Mouse (Mus musculus): ENCODE data around the gene Rbfox2. TPM values are rescaled to one million over a fixed set of nuclear protein-coding genes. Genes with fewer than 3 reads are reported as not detected.
"Not testable (repeated sequence)": the region's sequence is repeated elsewhere in the genome, so short reads cannot be mapped to it uniquely, and the experiment has no call there.

The Rbfox2 gene
- polyA plus RNA-seq, 1 experiment from 2014 or later: 13.1 TPM

GRCm38 (mm10) chr15:77342005-77342404 is 35.2 kb upstream of the Rbfox2 start:
- Histone ChIP-seq H3K9ac (no peak overlapping the region), H3K4me3 (no peak overlapping the region), H3K27ac (no peak overlapping the region), H3K4me1 (peaks cover 35% of the 10 kb centered on the region), H3K4me2 (no peak overlapping the region), H3K9me3 (replicated peaks) (no peaks in the 10 kb centered on the region), H3K36me3 (no peaks in the 10 kb centered on the region), H3K27me3 (replicated peaks) (peaks cover 36% of the 10 kb centered on the region)
- ATAC-seq: no peak
- WGBS (ENCODE audit: insufficient replicate concordance): 56% methylated on average over 6 of the region's 6 CpGs

DNA sequence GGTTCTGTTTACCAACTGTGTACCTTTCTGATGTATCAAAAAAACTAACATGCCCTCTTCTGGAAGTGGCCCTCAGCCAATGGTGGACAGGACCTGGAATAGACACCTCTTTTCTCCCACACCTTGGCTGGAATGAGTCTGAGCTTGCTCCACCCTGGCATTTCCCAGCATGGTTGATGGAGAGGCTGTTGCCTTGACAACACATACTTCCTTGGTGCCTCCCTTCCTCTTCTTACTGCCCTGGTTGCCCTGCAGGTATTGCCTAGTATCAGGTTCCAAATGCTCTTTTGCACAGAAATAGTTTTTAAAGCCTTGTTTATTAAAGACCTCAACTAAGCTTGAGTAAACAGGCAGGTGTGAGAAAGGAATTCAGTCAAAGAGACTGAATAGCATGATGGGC is 33.8 kb upstream of the Rbfox2 start:
- Histone ChIP-seq H3K9ac (no peak overlapping the region), H3K9me3 (replicated peaks) (no peaks in the 10 kb centered on the region), H3K36me3 (no peaks in the 10 kb centered on the region), H3K27me3 (replicated peaks) (peaks cover 36% of the 10 kb centered on the region), H3K4me1 (peaks cover 47% of the 10 kb centered on the region), H3K27ac (no peak overlapping the region), H3K4me3 (no peak overlapping the region), H3K4me2 (no peak overlapping the region)
- ATAC-seq: no peak

DNA sequence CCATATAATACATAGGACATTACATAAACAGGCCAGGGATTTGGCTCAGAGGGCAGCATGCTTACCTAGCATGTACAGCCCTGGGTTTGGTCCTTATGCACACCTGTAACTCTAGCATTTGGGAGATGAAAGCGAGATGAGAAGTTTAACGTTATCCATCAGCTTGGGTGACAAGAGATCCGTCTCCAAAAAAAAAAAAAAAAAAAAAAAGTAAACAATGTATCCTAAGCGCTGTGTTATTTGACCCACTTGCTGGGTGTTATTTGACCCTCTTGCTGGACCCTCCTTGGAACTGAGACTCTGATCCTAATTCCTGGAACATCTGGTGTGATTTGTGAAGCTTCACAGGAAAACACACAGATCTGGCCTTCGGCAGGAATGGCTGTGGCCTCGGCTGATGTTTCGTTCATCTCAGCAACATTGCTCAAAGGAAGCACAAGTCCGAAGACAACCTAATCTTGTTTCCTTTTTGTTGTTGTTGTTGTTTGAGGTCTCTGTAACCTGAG is 32.2 kb upstream of the Rbfox2 start:
- no peak for ATAC-seq
- Histone ChIP-seq H3K27me3 (replicated peaks) (peaks cover 28% of the 10 kb centered on the region), H3K4me3 (no peak overlapping the region), H3K9me3 (replicated peaks) (no peaks in the 10 kb centered on the region), H3K4me1 (peaks cover 35% of the 10 kb centered on the region), H3K36me3 (no peaks in the 10 kb centered on the region), H3K9ac (no peak overlapping the region), H3K27ac (peak overlapping the region; percentile 30; the same call in 1 of the 2 replicates), H3K4me2 (no peak overlapping the region)
- WGBS (ENCODE audit: insufficient replicate concordance): 42% methylated on average over 8 of the region's 8 CpGs

DNA sequence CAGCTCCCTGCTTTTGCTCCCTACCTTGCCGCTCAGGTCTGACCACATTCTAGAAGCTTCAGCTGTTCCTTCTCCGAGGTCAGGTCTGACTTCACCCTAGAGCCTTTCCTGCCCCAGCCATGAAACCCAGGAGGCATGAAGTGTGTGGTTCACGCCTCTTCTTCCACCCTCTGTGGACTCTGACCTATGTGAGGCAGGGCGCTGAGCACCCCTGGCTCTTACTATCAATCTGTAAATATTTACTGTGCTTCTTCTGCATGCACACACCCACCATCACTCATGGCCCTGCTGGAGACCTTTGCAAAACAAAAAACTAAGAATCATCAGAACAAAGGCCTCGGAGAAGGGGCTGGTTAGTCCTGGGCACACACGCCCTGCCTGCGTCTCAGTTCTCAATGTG is 31.6 kb upstream of the Rbfox2 start:
- Histone ChIP-seq H3K27ac (peak overlapping the region; percentile 48; the same call in 1 of the 2 replicates), H3K9ac (no peak overlapping the region), H3K36me3 (no peaks in the 10 kb centered on the region), H3K27me3 (replicated peaks) (peaks cover 23% of the 10 kb centered on the region), H3K4me1 (peaks cover 30% of the 10 kb centered on the region), H3K9me3 (replicated peaks) (no peaks in the 10 kb centered on the region), H3K4me3 (no peak overlapping the region), H3K4me2 (peak overlapping the region; percentile 8; the same call in 1 of the 2 replicates)
- 49% methylated on average over 7 of the region's 7 CpGs for WGBS (ENCODE audit: insufficient replicate concordance)
- peak; percentile 57; the same call in 1 of the 2 replicates for ATAC-seq

GRCm38 (mm10) chr15:77337926-77338325 is 31.1 kb upstream of the Rbfox2 start:
- no peak overlapping the region for H3K9ac ChIP-seq
- peaks cover 18% of the 10 kb centered on the region; the same call in 1 of the 2 replicates for H3K27me3 ChIP-seq (replicated peaks)
- H3K4me3 ChIP-seq: no peak overlapping the region
- ATAC-seq: no peak
- H3K36me3 ChIP-seq: no peaks in the 10 kb centered on the region
- 62% methylated on average over 3 of the region's 3 CpGs for WGBS (ENCODE audit: insufficient replicate concordance)
- peaks cover 25% of the 10 kb centered on the region; the same call in 1 of the 2 replicates for H3K4me1 ChIP-seq
- H3K27ac ChIP-seq: peak overlapping the region; percentile 48; the same call in 1 of the 2 replicates
- no peaks in the 10 kb centered on the region for H3K9me3 ChIP-seq (replicated peaks)
- peak overlapping the region; percentile 8; the same call in 1 of the 2 replicates for H3K4me2 ChIP-seq

DNA sequence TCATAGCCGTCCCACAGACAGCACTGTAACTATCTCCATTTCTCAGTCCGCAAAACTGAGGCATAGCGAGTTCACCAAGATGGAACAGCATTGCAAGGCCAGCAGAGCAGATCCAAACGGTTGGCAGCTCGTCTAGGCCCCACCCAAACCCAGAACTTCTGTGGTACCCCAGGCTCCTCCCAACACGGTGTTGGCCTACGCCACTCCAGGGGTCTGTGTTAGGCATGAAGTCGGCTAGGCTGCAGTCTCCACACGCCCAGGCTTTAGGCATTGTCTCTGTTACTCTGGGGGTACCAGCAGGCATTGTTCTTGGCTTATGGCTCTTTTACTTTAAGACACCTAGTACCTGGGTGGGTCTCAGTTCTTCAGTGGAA is 30.2 kb upstream of the Rbfox2 start:
- ATAC-seq: no peak
- Histone ChIP-seq H3K4me2 (peak overlapping the region; percentile 55), H3K9ac (no peak overlapping the region), H3K27me3 (replicated peaks) (peaks cover 9% of the 10 kb centered on the region; the same call in 1 of the 2 replicates), H3K27ac (no peak overlapping the region), H3K36me3 (no peaks in the 10 kb centered on the region), H3K4me3 (peak overlapping the region; percentile 27; the same call in 1 of the 2 replicates), H3K4me1 (peaks cover 18% of the 10 kb centered on the region; the same call in 1 of the 2 replicates), H3K9me3 (replicated peaks) (no peaks in the 10 kb centered on the region)
- WGBS (ENCODE audit: insufficient replicate concordance): 33% methylated on average over 9 of the region's 9 CpGs

DNA sequence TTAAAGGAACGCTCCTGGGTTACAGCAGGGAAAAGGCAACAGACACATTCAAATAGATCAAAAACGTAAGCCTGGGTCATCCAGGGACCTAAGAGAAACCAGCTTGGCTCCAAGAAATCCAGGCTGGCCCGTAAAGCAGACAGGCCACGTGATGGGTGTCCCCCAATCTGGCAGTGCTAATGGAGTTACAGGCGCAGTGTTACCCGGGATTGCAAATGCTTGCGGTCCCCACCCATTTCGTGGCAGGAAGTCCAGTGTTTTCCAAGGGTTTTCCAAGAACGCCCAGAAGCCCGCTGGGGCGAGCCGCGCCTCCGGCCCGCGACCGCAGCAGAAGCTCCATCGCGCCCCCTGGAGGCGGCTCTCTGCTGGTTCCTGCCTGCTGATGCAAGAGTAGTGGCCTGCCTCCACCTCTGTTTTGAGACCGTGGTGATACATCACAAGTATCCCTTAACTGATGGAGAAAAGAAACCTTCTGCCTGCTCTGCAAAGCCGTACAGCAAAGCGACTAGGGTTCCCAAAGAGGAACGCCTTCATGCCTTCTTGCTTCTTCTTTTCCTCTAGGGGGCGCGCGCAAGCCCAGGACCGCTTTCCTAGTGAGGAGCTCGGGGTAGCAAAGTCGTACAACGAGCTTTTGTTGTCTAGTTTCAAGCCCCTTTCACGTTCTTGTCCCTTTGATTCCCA is 29.6 kb upstream of the Rbfox2 start:
- Histone ChIP-seq H3K36me3 (no peaks in the 10 kb centered on the region), H3K4me3 (peak overlapping the region; percentile 27; the same call in 1 of the 2 replicates), H3K27ac (0 out of 2 replicates have a peak overlapping the region, but pooled peaks have one; percentile 33), H3K9me3 (replicated peaks) (no peaks in the 10 kb centered on the region), H3K4me1 (peaks cover 18% of the 10 kb centered on the region; the same call in 1 of the 2 replicates), H3K4me2 (peak overlapping the region; percentile 55), H3K27me3 (replicated peaks) (0 out of 2 replicates have a peak, but pooled peaks cover 9% of the 10 kb centered on the region), H3K9ac (no peak overlapping the region)
- 3% methylated on average over 32 of the region's 32 CpGs for WGBS (ENCODE audit: insufficient replicate concordance)
- ATAC-seq: peak; percentile 33; the same call in 1 of the 2 replicates

DNA sequence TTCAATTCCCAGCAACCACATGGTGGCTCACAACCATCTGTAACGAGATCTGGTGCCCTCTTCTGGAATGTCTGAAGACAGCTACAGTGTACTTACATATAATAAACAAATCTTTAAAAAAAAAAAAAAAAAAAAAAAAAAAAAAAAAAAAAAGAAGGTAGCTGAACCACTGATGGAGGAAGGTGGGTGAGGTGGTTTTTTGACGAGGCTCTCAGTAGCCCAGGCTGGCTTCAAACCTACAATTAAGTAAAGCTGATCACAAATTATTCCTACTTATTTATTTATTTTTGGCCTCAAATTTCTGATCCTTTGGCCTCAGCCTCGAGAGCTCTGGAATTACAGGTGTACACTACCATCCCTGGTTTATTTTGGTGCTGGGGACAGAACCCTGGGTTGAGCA is 28.4 kb upstream of the Rbfox2 start:
- not testable (repeated sequence) for H3K27me3 ChIP-seq (replicated peaks); H3K9me3 ChIP-seq (replicated peaks); H3K4me3 ChIP-seq; H3K9ac ChIP-seq; H3K36me3 ChIP-seq; ATAC-seq; H3K4me2 ChIP-seq; H3K27ac ChIP-seq
- peaks cover 18% of the 10 kb centered on the region; the same call in 1 of the 2 replicates for H3K4me1 ChIP-seq
- WGBS (ENCODE audit: insufficient replicate concordance): 67% methylated on average over 3 of the region's 3 CpGs

- no peaks in the 10 kb centered on the region for H3K27me3 ChIP-seq (replicated peaks)
- ATAC-seq: no peak
- H3K27ac ChIP-seq: no peak overlapping the region
- no peak overlapping the region for H3K4me3 ChIP-seq
- H3K4me1 ChIP-seq: peaks cover 20% of the 10 kb centered on the region
- no peaks in the 10 kb centered on the region for H3K9me3 ChIP-seq (replicated peaks)
- H3K9ac ChIP-seq: no peak overlapping the region
- WGBS (ENCODE audit: insufficient replicate concordance): 68% methylated on average over 7 of the region's 7 CpGs
- H3K36me3 ChIP-seq: no peaks in the 10 kb centered on the region
- no peak overlapping the region for H3K4me2 ChIP-seq
These were observed 25.6 kb upstream of the Rbfox2 start for GRCm38 (mm10) chr15:77332272-77332991.

- Histone ChIP-seq H3K4me1 (peaks cover 11% of the 10 kb centered on the region), H3K36me3 (no peaks in the 10 kb centered on the region), H3K27me3 (replicated peaks) (no peaks in the 10 kb centered on the region), H3K4me3 (no peak overlapping the region), H3K9me3 (replicated peaks) (no peaks in the 10 kb centered on the region), H3K4me2 (no peak overlapping the region), H3K9ac (no peak overlapping the region), H3K27ac (no peak overlapping the region)
- WGBS (ENCODE audit: insufficient replicate concordance): 77% methylated on average over 4 of the region's 4 CpGs
- no peak for ATAC-seq
These were observed 24.6 kb upstream of the Rbfox2 start for GRCm38 (mm10) chr15:77331444-77331843.

DNA sequence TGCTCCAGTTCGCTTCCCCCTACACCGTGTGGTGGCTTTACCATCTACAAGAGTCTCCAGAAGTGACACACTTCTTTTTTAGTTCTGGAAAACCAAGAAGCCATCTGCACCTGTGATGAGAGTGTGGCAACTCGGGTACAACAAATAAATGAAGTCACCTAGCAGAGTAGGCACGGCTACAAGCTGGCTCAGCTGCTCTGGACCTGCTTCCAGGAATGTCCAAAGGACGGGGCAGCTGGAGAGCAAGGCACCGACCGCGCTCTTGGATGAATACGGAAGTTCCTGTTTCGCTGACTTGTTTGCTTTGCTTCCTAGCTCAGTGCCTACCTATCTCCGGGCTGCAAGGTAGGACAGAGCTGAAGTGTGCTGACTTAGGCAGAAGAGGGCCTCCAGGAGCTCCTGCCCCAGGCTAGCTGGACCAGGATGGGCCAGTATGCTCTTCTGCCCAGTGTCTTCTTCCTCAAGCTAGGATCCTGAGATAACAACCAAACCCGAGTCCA is 22.9 kb upstream of the Rbfox2 start:
- Histone ChIP-seq H3K27ac (no peak overlapping the region), H3K9ac (no peak overlapping the region), H3K4me1 (peaks cover 5% of the 10 kb centered on the region; the same call in 1 of the 2 replicates), H3K27me3 (replicated peaks) (no peaks in the 10 kb centered on the region), H3K4me3 (no peak overlapping the region), H3K4me2 (no peak overlapping the region), H3K36me3 (no peaks in the 10 kb centered on the region), H3K9me3 (replicated peaks) (no peaks in the 10 kb centered on the region)
- ATAC-seq: no peak
- WGBS (ENCODE audit: insufficient replicate concordance): 56% methylated on average over 12 of the region's 12 CpGs

- no peak overlapping the region for H3K4me2 ChIP-seq
- H3K4me3 ChIP-seq: no peak overlapping the region
- H3K27ac ChIP-seq: no peak overlapping the region
- H3K9me3 ChIP-seq (replicated peaks): no peaks in the 10 kb centered on the region
- no peaks in the 10 kb centered on the region for H3K36me3 ChIP-seq
- H3K4me1 ChIP-seq: peaks cover 5% of the 10 kb centered on the region; the same call in 1 of the 2 replicates
- H3K9ac ChIP-seq: no peak overlapping the region
- 78% methylated on average over 4 of the region's 4 CpGs for WGBS (ENCODE audit: insufficient replicate concordance)
- no peak for ATAC-seq
- H3K27me3 ChIP-seq (replicated peaks): no peaks in the 10 kb centered on the region; the same call in 1 of the 2 replicates
These were observed 19.6 kb upstream of the Rbfox2 start for GRCm38 (mm10) chr15:77326361-77326760.

All from liver, embryonic 12.5 days (tissue).